Mouse (Mus musculus) monocyte, adult 2 months (primary cell): Measurements from ENCODE around the gene Rbpms2.

ENCODE experiments used
- DNase-seq, 2 experiments: peaks; one replicate each; pipeline ENCODE4 v3.0.0; 2022; ENCODE audit warnings: low spot score in 2 of 2, low read depth in 1 of 2

The Rbpms2 gene

GRCm38 (mm10) chr9:65629025-65629766, at the start of gene Rbpms2:
Gene Rbpms2 (plus strand): TSS chr9:65629648.
- no peak for DNase-seq

DNA sequence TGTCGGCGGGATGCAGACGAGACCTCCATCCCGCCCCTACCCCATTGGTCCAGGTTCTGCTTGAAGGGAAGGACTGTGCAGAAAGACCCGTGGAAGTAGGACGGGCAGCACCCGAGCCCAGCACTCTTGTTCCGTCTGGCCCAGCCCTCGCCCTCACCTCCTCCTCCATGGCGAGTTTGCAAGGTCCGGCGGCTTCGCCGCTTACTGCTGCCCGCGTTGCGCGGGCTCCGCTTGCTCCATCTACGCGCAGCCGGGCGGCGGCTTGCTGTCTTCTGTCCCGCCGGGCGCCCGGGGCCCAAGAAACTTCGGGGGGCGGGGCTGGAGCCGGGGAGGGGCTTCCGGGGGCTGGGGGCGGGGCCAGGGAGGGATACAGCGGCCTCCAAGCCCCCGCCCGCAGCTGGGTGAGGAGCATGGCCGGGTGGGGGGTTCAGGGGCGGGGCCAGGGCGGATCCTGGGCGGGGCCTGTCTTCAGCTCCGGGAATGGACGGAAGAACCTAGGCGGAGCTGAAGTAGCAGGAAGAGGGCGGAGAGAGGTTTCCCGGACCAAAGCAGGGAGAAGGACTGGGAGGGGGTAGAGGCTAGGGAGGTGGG, 49.6 kb upstream of the Rbpms2 start, which contains the start of gene Plekho2:
TSS of gene Plekho2 (minus strand) at position 260 of the 591 bp plus-strand sequence.
- peak; percentile 73 to 85 for DNase-seq

GRCm38 (mm10) chr9:65580401-65581256, 48.8 kb upstream of the Rbpms2 start:
- DNase-seq, result peak; percentile 83 to 86

- DNase-seq, result peak in 1 of 2 experiments; percentile 46
Measured at GRCm38 (mm10) chr9:65583045-65583444, 46.4 kb upstream of the Rbpms2 start.

DNA sequence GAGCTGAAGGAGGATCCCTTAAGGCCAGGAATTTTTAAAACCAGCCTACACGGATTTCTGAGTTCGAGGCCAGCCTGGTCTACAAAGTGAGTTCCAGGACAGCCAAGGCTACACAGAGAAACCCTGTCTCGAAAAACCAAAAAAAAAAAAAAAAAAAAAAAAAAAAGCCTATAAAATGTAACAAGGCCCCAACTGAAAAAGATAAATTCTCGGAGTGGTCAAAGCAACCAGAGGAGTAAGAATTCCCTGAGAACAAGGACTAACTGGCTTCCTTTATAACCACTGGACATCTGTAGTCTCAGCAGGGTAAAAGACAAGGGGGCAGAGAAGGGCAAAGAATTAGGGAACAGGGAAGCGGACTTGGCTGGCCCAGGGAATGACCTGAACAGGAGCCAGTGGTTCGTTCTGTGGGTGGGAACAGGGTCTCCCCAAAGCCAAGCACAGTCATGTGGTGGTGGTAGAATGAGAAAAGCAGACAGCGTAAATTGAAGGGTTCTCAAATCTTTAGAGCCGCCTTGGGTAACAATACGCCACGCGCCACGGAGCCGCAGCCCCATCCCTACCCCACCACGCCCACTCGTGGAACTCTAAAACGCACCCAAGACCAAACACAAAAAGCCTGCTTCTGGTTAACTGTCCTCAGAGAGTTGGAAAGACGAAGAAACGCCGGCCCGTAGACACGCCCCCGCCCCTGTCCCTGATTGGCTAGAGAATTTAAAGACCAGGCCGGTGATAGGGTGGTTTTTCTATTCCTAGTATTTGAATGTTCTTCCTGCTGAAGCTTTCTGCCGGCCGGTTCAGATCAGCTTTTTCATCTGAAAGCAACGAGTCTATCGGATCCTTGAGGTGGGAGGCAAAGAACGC, 42.8 kb upstream of the Rbpms2 start, which contains the start of gene Pif1:
TSS of gene Pif1 (plus strand) at position 755 of the 864 bp plus-strand sequence.
- DNase-seq, result peak; percentile 67 to 68

- DNase-seq, result no peak
Measured at GRCm38 (mm10) chr9:65587270-65587572, 42.2 kb upstream of the Rbpms2 start.

GRCm38 (mm10) chr9:65587573-65588358, 41.7 kb upstream of the Rbpms2 start:
- no peak for DNase-seq

GRCm38 (mm10) chr9:65589091-65589490, 40.4 kb upstream of the Rbpms2 start:
- DNase-seq, result no peak

GRCm38 (mm10) chr9:65592721-65593120, 36.7 kb upstream of the Rbpms2 start:
- DNase-seq, result no peak

DNA sequence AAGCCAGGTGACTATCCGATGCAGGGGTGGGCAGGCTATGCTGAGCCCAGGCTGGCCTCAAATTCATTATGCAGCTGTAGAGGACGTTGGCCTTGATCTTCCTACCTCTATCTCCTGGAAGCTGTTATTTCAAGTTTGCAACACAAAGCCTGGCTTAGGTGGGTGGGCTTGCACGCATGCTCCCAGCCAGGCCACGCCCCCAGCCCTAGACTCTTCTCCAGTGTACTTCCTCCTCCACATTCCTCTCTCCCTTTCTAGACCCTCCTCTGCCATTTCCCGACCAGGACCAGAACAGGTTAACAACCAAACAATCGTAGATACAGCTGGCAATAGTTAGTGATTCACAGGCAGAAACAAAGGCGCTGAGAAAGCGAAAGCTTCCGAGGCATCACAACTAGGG, 35.9 kb upstream of the Rbpms2 start:
- DNase-seq, result no peak

- no peak for DNase-seq
Measured at GRCm38 (mm10) chr9:65598765-65599249, 30.6 kb upstream of the Rbpms2 start.

- no peak for DNase-seq
Measured at GRCm38 (mm10) chr9:65600951-65601350, 28.5 kb upstream of the Rbpms2 start.

GRCm38 (mm10) chr9:65603401-65604102, 25.9 kb upstream of the Rbpms2 start:
- DNase-seq, result no peak

DNA sequence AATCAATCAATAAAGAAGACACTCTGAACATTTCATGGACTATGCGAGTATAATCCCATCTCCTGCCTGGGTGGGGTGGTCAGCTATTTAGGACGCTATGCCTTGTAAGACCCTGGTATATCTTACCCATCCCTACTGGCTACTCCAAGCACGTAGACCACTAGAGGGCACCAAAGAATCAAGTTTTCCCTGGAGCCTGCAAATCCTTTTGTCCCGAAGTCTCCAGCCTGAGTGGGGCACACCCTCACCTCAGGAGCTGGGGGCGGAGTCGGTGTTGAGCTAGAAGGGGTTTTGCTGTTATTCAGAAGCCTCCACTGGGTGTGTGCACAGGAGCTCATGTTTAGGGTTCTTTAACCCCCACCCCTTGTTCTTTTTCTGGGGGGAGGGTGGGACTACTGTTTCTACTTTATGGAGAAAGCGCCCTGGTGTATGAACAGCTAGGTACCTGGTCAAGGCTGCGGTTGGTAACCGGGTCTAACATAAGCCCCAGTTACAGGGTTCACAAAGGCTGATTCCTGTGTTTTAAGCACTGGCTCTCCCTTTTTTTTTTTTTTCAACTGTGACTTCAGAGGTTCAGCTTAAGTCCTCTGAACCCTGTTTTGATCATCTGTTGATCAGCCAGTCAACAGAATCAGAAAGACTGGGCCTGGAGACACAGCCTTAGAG, 23.8 kb upstream of the Rbpms2 start:
- no peak for DNase-seq

- DNase-seq, result no peak
Measured at GRCm38 (mm10) chr9:65606321-65607109, 22.9 kb upstream of the Rbpms2 start.

GRCm38 (mm10) chr9:65607120-65607519, 22.3 kb upstream of the Rbpms2 start:
- no peak for DNase-seq

- no peak for DNase-seq
Measured at GRCm38 (mm10) chr9:65611969-65612486, 17.4 kb upstream of the Rbpms2 start.

DNA sequence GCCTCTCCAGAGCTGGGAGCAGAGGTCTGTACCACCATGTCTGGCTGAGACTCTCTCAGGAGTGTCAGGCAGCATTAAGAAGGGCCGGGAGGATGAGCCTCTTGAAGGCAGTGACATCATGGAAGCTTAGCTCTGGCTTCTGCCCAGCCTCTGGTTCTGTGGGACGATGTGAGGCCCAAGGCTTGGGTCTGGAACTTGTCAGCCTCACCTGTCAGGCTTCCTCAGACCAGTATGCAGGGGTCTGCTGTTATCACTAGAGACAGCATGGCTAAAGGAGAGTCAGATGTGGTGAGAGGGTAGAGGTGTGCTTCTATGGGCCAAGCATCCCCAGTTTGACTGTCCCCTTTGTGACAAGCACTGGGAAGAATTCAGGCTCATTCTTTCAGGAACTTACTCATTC, 16.4 kb upstream of the Rbpms2 start:
- no peak for DNase-seq
